Mouse (Mus musculus) cerebellum, postnatal 36 days (tissue): ENCODE measurements around the gene Slc25a34.

Source experiments
- DNase-seq, 2 experiments: peaks; one replicate each; pipeline ENCODE4 v3.0.0; 2021 to 2022; ENCODE audit warnings: mixed read lengths in 2 of 2

Gene Slc25a34

GRCm38 (mm10) chr4:141643118-141643855 is 19.7 kb upstream of the Slc25a34 start:
- peak; percentile 53 to 62 for DNase-seq

DNA sequence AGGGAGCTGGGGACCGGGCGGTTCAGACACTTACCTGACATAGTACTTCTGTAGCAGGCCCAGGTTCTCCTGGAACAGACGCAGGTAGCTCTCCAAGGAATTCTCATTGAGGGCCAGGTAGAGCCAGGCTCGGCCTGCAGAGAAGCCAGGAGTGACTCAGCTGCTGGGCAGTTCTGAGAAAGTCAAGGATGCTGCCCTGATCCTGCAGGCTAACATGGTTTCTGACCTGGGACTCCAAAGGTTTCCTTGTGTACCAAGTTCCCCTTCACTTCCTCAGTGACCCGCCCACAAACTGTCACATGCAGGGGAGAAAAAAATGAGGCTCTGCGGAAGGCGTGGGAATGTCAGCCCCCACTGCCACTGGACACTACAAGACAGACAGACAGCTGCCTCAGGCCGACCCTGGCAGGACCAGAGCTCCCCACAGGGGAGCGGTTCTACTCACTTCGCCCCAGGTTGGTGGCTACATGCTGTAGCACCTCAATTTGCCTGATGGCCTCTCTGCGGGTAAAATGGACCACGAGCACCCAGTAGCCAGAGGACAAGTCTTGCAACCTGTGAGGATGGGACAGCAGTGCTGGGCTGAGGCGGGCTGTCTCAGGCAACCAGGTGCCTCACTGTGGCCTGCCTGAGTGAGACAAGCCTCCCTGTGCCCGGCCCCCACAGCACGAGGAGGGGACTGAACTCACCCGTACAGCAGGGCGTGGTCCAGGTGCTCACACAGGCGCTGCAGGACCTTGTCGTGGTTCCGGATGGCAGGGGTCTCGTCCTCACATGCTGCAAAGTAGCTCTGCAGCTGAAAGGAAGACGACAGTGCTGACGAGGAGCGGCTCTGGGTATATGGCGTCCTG is 18.6 kb upstream of the Slc25a34 start:
- peak in 1 of 2 experiments; percentile 14 for DNase-seq

DNA sequence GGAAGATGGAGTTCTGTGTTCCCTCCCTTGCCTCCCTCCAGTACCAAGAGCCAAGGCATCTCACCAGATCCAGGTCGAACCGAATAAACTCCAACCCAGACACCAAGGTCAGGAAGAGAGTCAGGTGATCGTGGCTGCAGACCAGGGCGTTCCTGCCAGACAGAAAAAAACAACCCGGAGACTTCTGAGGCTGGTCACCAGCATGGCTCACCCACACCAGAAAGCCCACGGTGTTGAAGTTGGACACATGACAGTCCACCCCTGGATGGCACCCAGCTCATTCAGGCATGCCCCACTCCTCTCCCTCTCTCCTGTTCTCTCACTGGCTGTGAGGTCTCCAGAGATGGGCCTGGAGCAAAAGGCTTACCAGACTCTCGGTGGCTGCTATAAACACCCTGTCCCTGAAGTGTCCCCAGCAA is 17.7 kb upstream of the Slc25a34 start:
- peak in 1 of 2 experiments; percentile 15 for DNase-seq

GRCm38 (mm10) chr4:141639474-141639873 is 15.9 kb upstream of the Slc25a34 start:
- DNase-seq = no peak

GRCm38 (mm10) chr4:141636693-141637092 is 13.1 kb upstream of the Slc25a34 start:
- peak; percentile 47 to 54 for DNase-seq

DNA sequence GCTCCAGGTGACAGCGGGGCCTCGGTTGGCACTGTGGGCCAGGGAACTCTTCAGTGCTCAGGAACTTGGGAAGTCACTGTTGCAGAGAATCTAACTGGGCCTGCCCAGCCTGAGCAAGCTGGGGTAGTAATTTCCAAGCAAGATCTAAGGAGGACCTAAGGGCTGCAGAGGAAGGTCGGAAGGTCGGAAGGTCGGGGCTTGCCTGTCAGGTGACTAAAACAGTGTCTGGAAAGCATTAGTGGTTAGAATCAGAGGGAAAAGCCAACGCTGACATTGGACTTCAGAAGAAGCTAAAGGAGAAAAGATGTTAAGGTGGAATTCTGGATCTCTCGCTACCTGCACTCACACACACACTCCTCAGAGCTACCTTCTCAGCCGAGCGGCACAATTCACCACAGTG is 12.4 kb upstream of the Slc25a34 start:
- DNase-seq = no peak

GRCm38 (mm10) chr4:141632111-141632873 is 8.7 kb upstream of the Slc25a34 start:
- DNase-seq = peak in 1 of 2 experiments; percentile 6

- DNase-seq = no peak
Observed at GRCm38 (mm10) chr4:141631250-141631649, 7.6 kb upstream of the Slc25a34 start.

DNA sequence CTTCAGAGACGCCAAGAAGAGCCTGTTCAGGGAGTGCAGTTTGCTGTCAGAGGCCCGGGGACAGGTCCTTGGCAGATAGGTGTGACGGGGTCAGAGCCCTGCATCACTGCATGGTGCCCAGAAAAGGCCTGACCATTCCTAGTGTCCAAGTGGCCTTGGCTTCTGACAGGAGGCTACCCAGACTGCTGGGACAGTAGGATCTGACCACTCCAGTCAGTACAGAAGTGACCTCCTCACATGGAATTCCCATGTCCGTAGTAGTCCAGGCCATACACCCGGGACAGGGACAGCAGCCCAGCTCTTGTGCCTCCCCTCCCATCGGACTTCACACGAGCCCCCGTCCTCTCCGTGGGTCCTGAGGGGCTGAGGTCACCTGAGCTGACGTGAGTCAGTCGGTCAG is 6.4 kb upstream of the Slc25a34 start:
- peak in 1 of 2 experiments; percentile 2 for DNase-seq

DNA sequence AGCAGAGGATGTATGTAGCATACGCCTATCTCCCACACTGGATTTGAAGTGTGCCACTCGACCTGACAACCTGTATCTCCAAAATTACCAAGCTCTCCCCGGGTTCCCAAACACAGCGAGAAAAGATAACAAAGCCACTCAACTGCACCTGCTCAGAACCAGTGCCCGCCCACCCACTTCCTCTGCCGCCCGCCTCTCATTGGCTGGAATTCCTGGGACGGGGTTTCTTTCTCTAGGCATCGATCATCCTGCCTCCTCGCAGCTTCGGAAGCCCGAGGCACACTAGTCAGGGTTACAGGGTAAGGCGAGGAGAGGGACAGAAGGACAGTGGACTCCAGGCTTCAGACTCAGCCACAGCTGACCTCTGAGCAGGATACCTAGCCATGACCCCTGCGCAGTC is 5.0 kb upstream of the Slc25a34 start:
- no peak for DNase-seq

GRCm38 (mm10) chr4:141627502-141627901 is 3.9 kb upstream of the Slc25a34 start:
- DNase-seq = peak in 1 of 2 experiments; percentile 2

- no peak for DNase-seq
Observed at GRCm38 (mm10) chr4:141625774-141626550, 2.3 kb upstream of the Slc25a34 start.

DNA sequence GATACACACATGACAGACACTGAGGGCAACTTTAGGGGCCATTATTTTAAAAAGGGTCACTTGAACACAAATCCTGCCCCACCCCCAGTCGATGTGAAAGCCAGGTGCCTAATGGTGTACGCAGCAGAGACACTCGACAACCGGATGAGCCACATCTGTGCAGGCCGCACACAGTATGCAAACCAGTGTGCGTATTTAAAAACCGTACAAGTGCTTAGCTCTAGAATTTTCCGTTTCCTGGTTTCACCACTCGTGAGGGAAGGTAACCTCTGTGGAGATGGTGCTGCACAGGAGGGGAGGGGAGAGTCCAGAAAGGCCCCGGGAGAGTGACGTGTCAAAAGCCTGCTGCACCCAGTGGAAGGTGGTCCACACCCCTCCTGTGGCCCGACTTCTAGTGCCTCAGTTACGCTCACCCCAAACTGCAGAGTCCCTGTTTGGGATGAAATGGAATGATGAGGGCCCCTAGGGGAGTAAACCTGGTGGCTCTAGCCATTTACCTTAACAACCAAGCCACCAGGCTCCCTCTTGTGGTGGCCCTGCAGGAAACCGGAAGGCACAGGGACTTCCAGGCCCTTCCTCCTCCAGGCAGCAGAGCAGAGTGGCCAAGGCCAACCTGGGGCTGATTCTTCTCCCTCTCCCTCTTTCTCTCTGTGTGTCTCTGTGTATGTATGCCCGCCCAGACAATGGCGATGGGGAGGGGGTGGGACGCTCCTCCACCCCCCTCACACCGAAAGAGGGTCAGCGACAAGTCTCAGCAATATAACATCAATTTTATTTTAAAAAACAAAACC is 1.6 kb upstream of the Slc25a34 start:
- no peak for DNase-seq

- DNase-seq = no peak
Observed at GRCm38 (mm10) chr4:141624134-141624533, 513 bp upstream of the Slc25a34 start.

DNA sequence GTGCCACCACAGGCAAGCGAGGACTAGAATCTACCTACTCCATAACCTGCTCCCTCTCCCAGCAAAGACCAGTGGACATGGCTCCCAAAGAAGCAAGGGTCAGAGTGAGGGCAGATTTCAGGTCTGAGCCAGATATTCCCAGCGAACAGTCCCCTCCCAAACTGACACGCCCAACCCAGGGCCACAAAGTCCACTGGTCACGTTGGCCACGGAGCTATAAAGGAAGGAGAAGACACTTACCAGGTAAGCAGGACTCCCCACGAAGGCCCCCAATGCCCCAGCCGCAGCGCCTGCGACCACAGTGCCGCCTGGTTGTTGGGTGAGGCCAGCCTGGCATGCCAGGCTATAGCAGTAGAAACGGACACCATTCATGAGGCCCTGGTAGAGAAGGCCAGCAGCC is 584 bp downstream of the Slc25a34 start:
- no peak for DNase-seq

DNA sequence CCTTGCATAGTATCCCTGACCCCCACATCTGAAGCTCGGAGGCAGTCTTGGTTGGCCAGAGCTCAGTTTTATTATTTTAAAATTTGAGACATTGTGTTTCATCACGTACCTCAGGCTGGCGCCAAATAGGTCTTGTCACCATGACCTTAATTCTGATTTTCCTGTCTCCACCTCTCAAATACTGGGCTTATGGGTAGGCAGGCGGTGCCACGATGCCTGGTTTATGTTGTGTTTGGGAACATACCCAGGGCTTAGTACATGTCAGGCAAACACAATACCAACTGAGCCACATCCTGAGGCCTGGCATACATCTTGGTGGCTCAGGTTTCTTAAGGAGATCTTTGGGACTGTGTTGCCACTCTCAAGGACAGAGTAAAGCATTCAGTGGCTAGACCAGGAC is 1.0 kb downstream of the Slc25a34 start:
- no peak for DNase-seq

DNA sequence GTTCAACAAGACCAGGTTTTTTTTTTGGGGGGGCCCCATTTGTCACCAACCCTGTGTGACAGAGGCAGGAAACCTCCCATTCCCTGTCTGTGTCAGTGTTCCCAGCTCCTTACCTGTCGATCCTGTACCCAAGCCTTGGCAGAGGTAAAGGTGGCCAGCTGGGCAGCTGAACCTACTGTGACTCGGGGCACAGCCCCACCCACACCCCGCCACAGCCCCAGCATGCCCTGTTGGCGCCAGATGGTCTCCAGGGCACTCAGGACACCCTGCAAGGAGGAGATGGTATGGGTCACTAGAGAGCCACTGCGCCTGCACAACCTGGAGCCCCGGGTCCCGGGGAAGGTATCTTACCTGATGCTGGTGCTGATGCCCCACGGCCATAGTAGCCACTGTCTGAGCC is 1.5 kb downstream of the Slc25a34 start:
- DNase-seq = no peak

DNA sequence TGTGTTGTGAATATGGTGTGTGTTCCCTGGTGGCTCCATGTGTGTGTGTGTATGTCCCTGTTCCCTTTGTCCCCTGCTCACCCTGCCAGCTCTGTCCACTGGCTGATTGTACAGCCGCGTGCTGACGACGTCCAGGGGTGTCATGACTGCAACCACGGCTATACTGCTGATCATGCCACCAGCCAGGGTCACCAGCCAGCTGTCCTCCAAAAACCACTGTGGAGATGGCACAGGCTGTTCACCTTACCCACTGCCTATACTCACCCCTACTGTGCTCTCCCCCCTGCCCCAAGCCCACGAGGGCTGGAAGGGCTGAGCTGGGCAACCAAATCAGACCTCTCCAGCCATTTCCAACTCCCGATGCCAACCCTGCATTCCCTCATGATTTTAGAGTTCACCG is 2.3 kb downstream of the Slc25a34 start:
- DNase-seq = no peak

- DNase-seq = no peak
Observed at GRCm38 (mm10) chr4:141619299-141619883, 4.2 kb downstream of the Slc25a34 start.

- DNase-seq = peak; percentile 64 to 67
Observed at GRCm38 (mm10) chr4:141618565-141619243, 4.9 kb downstream of the Slc25a34 start, which contains the start of gene Tmem82. Tmem82 (minus strand) TSS chr4:141618633.
